Mouse (Mus musculus) large intestine, adult 2 months (tissue): ENCODE measurements at regions not wholly inside any gene's neighbourhood (a gene's known extent, or its start where the extent isn't known, plus 50 kb on each side); places are given as distances from the start of the nearest gene placed in this dataset.

Experiments used
- DNase-seq: peaks from one replicate; pipeline ENCODE4 v3.0.0-alpha.2; 2012; ENCODE audit warnings: low read depth, low spot score
- WGBS: fragments of 180-500 bp; shearing (Covaris S2); methylation state at CpG from one replicate; pipeline ENCODE4 v1.1.7; 2018; 5-methylcytosine and 5-hydroxymethylcytosine counted together

DNA sequence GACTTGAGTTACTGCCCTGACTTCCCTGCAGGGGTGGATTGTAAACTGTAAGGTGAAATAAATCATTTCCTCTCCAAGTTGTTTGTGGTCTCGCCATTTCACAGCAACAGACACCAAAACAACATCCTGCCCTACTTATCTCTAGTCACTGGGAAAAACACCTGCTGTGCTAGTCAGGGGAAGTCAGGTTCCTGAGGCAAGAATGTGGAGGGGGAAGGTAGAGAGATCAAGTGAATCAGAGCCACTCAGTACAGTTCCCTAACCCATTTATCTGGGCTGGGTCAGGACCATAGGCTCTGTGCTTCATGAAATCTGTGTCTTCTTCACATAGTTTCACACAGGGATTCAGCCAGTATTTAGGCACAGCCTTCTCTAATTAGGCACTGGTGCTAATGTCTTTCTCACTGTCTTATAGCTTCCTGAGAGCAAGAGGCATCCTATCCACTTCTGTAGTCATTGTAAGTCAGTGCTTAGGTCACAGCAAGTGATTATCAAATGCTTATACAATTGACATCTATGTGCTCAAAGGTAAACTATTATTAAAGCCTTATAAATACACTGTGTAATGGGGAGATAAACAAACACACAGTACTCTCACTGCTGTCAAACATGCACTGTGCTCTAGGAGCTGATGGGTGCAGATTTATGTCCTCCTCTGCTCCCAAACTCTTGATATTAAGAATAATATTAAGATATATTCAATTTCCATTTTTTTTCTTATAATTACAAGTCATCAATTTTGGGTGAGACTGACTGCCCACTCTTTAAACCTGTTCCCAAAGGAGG lies 487.4 kb upstream of the Marcks start:
- DNase-seq: no peak
- 30% methylated on average over 1 of the region's 1 CpGs for WGBS

DNA sequence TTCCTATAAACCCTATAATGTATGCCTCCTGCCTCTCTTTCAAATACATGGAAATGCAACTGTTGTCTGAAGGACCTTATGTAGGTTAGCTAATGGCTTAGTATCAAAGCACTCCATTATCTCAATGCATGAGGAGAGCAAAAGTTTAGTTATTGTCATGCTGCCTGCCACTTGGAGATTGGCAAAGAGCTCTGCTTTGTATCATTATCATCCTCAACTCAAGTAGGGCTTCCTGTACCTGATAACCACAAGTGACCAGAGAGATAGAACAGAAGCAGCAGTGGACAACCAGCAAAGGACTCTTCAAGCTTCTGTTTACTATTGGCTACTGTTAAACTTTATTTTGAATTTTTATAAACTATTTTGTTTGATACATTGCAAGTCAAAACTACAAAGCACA lies 484.3 kb upstream of the Marcks start:
- no peak for DNase-seq

DNA sequence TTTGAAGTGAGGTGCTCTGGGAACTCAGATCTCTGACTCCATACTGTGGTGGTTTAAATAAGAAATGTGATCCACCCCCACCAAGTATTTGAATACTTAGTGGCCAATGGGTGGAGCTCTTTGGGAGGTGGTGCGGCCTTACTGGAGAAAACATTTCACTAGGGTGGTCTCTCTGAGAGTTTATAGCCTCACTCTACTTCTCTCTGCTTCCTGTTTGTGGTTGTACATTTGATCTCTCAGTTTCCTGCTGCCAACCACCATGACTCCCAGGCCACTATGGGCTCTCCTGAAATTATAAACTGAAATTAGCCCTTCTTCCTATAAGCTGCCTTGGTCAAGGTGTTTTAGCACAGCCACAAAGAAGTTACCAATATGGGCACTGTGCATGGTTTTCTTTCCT lies 479.9 kb upstream of the Marcks start:
- DNase-seq: no peak
- 75% methylated on average over 1 of the region's 1 CpGs for WGBS

DNA sequence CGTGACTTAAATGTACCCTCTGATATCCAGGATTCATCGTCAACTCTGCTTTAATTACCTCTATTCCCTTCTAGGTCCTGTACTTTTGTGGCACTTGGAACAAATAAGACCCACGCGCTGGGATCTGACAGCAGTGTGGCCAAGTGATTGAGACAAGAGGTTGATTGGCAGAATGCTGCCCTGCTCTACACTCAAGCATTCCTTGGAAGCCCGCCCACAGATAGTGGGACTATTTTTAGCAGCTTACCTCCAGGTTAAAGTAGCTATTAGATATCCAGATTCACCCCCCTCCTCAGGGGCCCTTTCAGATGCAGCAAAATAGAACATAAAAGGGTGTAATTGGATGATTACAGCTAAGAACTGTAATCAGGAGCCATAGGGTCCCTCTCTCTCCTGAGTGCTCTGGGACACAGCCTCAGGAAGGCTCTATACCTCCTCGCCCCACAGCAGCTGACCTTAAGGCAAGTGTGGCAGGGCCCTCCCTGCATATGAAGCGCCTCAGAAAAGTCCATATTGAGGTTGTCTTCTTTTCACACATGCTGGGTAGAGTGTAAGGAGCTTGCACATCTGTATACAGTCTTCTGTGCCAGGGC lies 479.1 kb upstream of the Marcks start:
- no peak for DNase-seq
- WGBS: 91% methylated on average over 7 of the region's 7 CpGs

DNA sequence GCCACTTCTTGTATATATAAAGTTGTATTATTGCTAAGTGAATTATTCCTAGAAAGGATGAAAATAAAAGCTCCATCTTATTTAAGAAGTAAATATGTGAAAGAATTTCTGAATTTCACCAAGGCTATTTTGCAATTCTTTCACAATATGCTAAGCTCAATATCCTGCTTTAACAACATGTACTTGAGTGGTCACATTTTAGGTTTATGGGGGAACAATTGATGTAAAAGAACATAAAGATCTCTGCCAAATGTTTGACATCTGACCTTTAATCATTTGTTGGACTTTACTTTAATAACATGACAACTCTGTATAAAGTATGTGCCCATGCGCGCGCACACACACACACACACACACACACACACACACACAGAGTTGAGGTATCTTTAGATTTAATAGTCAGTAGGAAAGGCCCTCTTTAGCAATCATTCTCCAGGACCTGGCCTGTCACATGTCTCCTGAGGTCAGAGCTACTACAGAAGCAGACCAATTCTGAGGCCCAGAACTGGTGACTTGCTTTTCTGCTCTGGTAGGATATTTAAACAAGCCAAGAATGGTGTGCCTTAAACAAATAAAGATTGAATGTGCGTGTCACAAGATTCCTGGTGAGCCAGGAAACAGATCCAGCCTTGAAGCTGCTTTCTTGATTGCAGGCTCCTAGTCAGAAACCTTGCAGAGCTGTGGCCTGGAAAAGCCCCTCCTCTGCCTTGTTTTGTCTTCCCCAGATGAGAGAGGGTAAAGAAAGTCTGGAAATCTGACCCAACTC lies 477.4 kb upstream of the Marcks start:
- no peak for DNase-seq
- 71% methylated on average over 4 of the region's 4 CpGs for WGBS

DNA sequence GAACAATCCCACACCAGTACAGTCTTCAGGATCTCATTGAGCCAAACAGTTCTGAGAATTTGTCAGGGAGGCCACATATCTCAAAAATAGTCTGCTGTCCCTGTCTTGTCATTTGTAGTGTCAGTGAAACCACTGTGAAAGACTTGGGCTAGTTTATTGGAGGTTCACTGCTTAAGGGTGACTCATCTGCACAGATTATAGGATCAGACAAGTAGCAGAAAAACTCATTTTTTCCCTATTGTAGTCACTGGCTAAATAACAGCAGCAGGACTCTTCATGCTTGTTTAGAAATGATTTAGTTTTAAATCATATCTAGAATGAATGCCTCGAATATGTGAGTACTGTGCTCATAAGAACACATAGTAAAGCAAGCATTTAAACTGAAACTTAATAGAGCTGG lies 475.2 kb upstream of the Marcks start:
- WGBS: 62% methylated on average over 1 of the region's 1 CpGs
- DNase-seq: no peak

DNA sequence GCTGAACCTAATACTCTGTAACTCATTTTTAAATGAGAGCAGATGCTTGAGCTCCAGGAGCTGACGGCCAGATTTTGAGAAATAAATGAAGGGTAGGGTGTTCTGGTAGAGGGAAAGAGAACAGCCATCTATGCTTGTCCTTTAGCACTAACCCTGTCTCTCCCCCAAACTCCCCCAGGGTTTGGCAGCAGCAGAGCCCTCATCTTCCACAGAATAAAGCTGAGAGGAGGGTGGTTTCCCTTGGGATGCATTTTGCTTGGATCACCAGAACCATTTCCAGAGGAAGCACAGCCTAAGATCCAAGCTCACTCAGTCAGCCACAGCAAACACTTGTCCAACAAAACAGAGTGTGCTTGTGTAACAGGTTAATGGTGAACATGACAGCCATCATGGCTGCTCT lies 464.8 kb upstream of the Marcks start:
- WGBS: 74% methylated on average over 1 of the region's 1 CpGs
- DNase-seq: no peak

DNA sequence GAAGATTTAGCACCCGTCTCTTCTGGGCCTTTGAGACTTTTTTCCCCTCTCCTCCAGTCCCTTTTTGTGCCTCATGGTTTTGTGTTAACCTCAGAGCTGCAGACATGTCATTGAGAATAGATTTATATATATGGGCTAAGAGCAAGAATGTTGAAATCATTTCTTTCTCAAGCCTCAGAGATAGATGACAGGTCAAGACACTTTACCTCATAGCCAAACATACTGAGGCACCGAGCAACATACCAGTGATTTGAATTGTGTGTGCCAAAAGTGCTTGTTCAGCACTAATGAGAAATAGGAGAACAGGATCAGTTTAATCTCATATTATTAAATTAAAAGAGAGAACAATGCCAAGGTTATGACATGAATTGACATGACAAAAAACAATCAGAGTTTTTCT lies 464.2 kb upstream of the Marcks start:
- no peak for DNase-seq
- WGBS: 74% methylated on average over 2 of the region's 2 CpGs

DNA sequence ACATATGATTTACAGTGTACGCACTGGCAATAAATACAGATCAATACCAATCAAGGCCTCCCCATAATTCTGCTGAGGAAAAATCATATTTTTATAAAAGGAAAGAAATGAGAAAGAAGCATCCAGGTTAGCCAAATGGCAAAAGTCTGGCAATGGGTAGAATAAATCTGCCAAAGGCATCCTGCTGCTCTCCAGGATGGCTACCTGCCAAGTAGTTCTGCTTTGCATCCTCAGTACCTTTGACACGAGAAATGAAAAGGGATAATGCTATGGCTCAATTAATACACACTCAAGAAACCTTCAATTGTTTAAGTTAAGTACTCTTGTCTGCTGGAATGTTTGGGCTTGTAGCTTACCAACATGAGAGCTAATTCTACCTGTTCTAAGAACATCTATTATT lies 451.2 kb upstream of the Marcks start:
- 60% methylated on average over 2 of the region's 2 CpGs for WGBS
- DNase-seq: no peak

DNA sequence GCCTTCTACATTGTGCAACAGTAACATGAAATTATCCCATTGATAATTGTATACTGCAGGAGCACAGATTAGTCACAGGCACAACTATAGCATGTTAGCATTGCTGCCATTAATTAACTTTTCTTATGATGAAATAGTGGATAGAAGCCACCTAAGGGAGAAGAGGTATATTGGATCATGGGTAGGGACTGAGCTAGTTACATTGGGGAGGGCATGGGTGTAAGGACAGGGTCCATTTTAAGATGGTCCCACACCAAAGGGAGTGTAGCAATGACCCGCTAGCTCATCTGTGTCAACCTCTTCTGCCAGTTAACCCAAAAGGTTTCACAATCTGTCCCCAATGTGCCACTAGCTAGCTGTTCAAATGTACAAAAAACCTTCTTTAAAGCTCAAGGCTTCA lies 450.3 kb upstream of the Marcks start:
- WGBS: 96% methylated on average over 1 of the region's 1 CpGs
- no peak for DNase-seq

DNA sequence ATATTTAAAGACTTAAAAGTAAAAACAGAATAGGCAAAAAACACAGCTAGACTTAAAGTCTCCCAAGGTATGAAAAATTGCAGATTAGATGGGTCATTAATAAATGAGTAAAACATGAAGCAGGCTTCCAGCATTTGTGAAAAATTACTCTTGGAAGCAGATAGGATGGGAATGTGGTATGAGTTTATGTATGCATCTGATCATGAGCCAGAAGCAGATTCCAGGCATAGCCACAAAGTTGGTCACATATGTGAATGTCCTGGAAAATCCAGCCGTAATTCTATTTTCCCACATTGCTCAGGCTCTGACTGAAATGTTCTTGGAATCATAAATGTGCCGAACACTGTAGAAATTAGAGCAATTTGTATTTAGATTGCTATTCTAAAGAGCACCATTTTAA lies 432.5 kb upstream of the Marcks start:
- WGBS: 69% methylated on average over 2 of the region's 2 CpGs

DNA sequence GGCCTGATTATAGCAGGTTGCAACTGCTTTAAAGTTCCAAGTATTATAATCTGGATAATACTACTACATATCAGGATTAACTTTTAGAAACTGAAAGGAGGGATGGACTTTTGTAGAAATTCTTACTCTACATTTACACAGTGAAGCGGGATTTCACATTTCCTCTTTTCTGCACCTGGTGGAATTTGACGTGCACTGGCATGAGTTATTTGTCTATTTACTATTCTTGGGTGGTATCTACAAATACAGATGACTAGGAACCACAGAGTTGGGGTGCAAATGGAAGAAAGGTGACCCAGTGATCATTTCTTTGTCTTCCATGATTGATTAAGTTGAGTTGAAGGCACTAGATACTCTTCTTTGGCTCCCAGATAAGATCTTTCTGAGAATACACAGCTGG lies 423.0 kb upstream of the Marcks start:
- DNase-seq: no peak
- 86% methylated on average over 2 of the region's 2 CpGs for WGBS

More for the DNA sequence above, 432.5 kb upstream of the Marcks start:
- no peak for DNase-seq

DNA sequence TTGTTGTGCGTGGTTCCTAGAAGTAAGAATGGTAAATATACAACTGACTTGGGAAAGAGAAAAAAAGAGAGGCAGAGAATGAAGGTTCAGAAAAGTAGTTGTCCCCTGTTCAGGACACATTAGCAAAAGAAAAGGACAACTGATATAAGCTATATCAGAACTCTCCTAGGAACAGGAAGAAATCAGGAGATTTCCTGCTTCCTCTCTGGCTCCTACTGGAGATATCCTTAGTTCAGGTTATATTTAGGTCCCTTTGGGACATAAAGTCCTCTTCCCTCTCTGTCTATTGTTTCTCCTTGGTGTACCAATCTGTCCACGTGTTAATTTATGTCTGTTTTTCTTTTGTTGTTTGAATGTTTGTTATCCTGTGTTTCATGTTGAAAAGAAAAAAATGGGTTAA lies 410.7 kb upstream of the Marcks start:
- no peak for DNase-seq
- 84% methylated on average over 2 of the region's 2 CpGs for WGBS

DNA sequence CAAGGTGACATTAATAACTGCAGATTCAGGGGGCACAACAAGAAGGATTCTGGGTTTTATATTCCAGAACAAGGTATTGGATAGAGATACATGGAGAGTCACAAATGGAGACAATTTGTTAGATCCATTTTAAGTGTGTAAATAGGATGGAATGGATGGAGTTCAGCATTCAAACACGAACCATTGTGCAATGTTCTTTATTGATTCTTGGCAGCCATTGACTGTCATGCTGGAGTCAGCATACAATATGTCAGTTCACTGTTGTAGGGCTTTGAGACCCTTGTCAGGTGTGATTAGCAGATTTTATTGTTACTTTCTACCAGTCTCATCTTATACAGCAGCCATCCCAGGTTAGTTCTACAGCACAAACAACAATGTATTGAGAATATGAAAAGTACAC lies 402.0 kb upstream of the Marcks start:
- DNase-seq: no peak
- WGBS: 80% methylated on average over 1 of the region's 1 CpGs

DNA sequence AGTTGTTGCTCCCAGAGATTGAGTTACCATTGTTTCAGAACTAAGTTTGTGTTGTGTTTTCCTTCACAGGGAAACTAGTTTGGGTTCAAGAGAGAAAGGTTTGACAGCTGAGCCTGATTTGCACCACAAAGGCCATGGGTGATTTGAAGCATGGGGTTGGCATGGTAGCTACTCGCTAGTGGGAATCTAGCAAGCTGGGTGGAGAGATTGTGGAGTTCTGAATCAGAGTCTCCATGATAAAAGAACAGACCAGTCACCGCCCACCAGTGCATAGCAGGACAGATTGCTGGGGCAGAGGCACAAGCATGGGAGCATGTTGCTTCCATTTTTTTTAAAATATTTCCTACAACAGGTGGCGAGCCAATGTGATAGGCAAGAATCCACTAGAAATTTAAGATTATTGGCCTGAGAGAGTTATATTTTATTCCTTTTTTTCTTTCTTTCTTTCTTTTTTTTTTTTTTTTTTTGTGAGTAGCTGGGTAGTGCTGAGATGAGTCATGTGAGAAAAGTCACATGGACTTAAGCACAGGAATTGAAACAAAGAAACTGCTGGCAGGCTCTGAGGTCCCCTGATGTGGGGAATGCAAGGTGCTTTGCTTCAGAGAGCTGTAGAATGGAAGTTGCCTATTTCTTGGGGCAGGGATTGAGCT lies 367.4 kb upstream of the Marcks start:
- 93% methylated on average over 3 of the region's 3 CpGs for WGBS
- DNase-seq: no peak

DNA sequence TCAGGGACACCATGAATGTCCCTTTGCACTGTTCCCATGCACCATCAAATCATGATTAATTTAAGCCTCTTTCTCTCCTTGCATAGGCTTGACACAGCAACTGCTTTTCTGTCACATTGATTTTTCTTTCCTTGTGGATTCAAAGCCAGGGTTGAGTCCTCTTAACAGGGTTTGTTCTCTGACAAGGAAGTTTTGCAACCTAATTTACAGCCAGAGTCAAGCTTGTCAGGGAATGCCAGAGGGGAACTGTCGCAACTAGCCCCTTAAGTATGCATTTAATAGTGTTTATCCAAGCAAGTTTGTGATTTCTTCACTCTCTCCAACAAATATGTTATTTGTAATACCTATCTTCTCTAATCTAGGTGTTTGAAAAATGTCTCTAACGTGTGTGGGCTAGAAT lies 365.7 kb upstream of the Marcks start:
- DNase-seq: no peak
- WGBS: 74% methylated on average over 2 of the region's 2 CpGs

DNA sequence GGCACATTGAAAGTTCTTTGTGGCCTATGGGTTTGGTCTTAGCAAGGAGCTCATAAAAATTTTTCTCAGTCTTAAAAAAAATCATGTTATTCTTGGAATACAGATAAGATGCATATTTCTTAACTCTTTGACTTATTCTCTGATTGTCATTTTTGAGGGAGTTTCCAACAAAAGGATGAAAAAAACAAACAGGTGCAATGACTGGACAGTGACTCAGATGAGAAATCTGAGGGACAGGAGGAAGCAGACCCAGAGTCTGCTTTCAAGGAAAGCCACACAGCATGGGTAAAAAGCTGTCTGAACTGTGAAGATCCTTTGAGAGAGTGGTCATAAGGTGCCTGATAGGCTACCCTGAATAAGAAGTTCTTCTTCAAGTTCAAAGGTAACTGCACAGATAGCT lies 363.8 kb upstream of the Marcks start:
- no peak for DNase-seq

DNA sequence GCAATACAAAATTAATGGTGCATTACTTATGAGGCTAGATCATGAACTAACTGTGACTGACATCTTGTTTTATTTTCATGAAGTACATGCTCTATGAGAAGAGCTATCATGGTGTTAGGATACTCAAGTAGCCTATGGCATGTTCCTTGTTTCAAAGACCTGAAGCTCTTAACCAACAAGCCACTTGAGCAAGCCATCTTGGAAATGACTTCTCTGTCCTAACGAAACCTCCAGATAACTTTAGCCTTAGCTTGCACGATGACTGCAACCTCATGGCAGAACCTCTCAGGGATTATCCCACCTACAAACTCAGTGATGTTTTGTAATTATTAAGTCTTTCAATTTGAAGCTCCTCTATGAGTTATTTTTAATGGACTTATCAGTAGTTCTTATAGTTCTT lies 362.3 kb upstream of the Marcks start:
- DNase-seq: no peak
- 94% methylated on average over 2 of the region's 2 CpGs for WGBS

DNA sequence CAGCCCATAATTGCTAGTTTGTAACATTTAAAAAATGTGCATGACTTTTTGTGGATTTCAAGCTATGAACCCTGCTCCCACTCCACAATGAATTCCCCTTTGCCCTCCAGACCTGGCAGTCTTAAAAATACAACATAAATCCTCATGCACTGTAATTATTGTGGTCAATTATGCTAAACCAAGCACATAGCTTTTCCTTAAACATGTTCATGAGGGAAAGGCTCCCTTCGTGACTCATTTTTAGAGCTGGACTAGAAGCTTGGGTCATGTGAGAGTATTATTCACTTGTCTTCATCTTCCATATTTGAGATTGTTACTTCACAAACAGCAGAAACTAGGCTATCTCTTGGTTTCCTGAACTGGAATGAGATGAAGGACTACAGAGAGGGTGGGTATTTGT lies 356.7 kb upstream of the Marcks start:
- 81% methylated on average over 1 of the region's 1 CpGs for WGBS
- DNase-seq: no peak

DNA sequence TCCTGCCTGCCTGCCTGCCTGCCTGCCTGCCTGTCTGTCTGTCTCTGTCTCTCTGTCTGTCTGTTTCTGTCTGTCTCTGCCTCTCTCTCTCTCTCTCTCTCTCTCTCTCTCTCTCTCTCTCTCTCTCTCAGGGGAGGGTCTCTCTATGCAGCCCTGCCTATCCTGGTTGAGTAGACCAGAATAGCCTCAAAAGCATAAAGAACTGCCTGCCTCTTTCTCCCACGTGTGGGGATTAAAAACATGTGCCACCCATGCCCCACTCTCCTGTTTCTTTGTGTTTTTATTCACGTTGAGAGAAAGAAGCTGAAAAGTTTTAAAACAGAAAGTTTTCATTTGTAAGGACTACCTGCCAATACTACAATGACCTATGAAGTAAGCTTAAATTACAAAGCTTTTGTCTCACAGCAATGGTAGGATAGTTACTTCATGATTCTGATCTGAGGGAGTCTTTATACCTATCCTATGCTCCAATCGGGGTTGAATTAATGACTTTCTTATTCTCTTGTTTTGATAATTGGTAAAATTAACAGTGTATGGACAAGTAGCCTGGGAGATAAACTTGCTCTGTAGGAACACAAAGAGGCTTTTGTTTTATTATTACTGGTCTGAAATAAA lies 355.9 kb upstream of the Marcks start:
- WGBS: 65% methylated on average over 3 of the region's 3 CpGs
- DNase-seq: no peak
